Mouse (Mus musculus) MEL (cell line): ENCODE results near the gene Tpst2.

Experiments used
- CHD2 ChIP-seq: IDR thresholded peaks from 2 replicates; pipeline ENCODE4 v1.6.1; 2011; ENCODE audit warnings: low read length, improper control_type of control experiment
- CTCF ChIP-seq, 3 experiments: IDR thresholded peaks in 2 of 3; conservative IDR thresholded peaks in 1 of 3; 2 replicates each; pipeline ENCODE4 v1.5.1; 2011 to 2012; ENCODE audit warnings: low read length in 3 of 3, low read depth in 2 of 3, mild to moderate bottlenecking in 2 of 3, improper control_type of control experiment in 1 of 3, inconsistent platforms in 1 of 3, mixed read lengths in 1 of 3, moderate library complexity in 1 of 3; ENCODE audit not compliant: control insufficient read depth in 1 of 3, insufficient read depth in 1 of 3, poor library complexity in 1 of 3, severe bottlenecking in 1 of 3
- EP300 ChIP-seq, 2 experiments: IDR thresholded peaks; 2 replicates each; pipeline ENCODE4 v1.6.1; 2011; ENCODE audit warnings: improper control_type of control experiment in 2 of 2, low read length in 2 of 2, low read depth in 1 of 2, mild to moderate bottlenecking in 1 of 2
- ETS1 ChIP-seq: IDR thresholded peaks from 2 replicates; pipeline ENCODE4 v1.6.1; 2012; ENCODE audit warnings: low read depth, mild to moderate bottlenecking, inconsistent platforms, low read length, improper control_type of control experiment, moderate library complexity
- MAX ChIP-seq: IDR thresholded peaks from 2 replicates; pipeline ENCODE4 v1.6.1; 2011; ENCODE audit warnings: low read length, improper control_type of control experiment
- MEF2A ChIP-seq: IDR thresholded peaks from 2 replicates; pipeline ENCODE4 v1.6.1; 2014; ENCODE audit warnings: low read depth, mild to moderate bottlenecking, inconsistent platforms, low read length, improper control_type of control experiment; ENCODE audit not compliant: poor library complexity, insufficient replicate concordance, severe bottlenecking; ENCODE audit errors: extremely low read depth
- POLR2A ChIP-seq, 2 experiments: IDR thresholded peaks; 2 replicates each; pipeline ENCODE4 v1.6.1; 2011 to 2012; ENCODE audit warnings: low read length in 2 of 2, mild to moderate bottlenecking in 2 of 2, control low read depth in 1 of 2, improper control_type of control experiment in 1 of 2, low read depth in 1 of 2, moderate library complexity in 1 of 2; ENCODE audit not compliant: control insufficient read depth in 1 of 2, insufficient read depth in 1 of 2, poor library complexity in 1 of 2
- POLR2AphosphoS2 ChIP-seq: IDR thresholded peaks from 2 replicates; pipeline ENCODE4 v1.6.1; 2011; ENCODE audit warnings: low read length, improper control_type of control experiment
- POLR2AphosphoS5 ChIP-seq: IDR thresholded peaks from 2 replicates; pipeline ENCODE4 v1.6.1; 2012; ENCODE audit warnings: low read depth, borderline replicate concordance, mild to moderate bottlenecking, inconsistent platforms, low read length, moderate library complexity, mixed read lengths
- SIN3A ChIP-seq: IDR thresholded peaks from 2 replicates; pipeline ENCODE4 v1.6.1; 2012; ENCODE audit warnings: low read length, improper control_type of control experiment, inconsistent platforms
- SMC3 ChIP-seq: IDR thresholded peaks from 2 replicates; pipeline ENCODE4 v1.6.1; 2011; ENCODE audit warnings: low read depth, low read length, improper control_type of control experiment
- TCF12 ChIP-seq: IDR thresholded peaks from 2 replicates; pipeline ENCODE4 v1.6.1; 2014; ENCODE audit warnings: low read depth, mild to moderate bottlenecking, inconsistent platforms, low read length, improper control_type of control experiment, moderate library complexity
- ZMIZ1 ChIP-seq: IDR thresholded peaks from 2 replicates; pipeline ENCODE4 v1.6.1; 2012; ENCODE audit warnings: low read depth, mild to moderate bottlenecking, inconsistent platforms, low read length, improper control_type of control experiment, moderate library complexity
- ZNF384 ChIP-seq: IDR thresholded peaks from 2 replicates; pipeline ENCODE4 v1.6.1; 2012; ENCODE audit warnings: low read depth, mild to moderate bottlenecking, inconsistent platforms, low read length, improper control_type of control experiment

- TF ChIP-seq TCF12 (peak; percentile 18; the same call in 1 of the 2 replicates), CTCF (IDR thresholded peaks at IDR 0.05 in 2 of 3, conservative IDR thresholded peaks at IDR 0.05 in 1 of 3; ENCODE audit: control insufficient read depth in 1 of 3, insufficient read depth in 1 of 3, low read depth in 2 of 3, low read length in 3 of 3, poor library complexity in 1 of 3, severe bottlenecking in 1 of 3) (no peak), CHD2 (no peak), POLR2A (IDR thresholded peaks at IDR 0.05; ENCODE audit: control insufficient read depth in 1 of 2, insufficient read depth in 1 of 2, low read depth in 1 of 2, low read length in 2 of 2, poor library complexity in 1 of 2) (no peak), SMC3 (no peak), POLR2AphosphoS2 (no peak), ZNF384 (no peak), ZMIZ1 (no peak), MAX (0 out of 2 replicates have a peak, but pooled peaks have one; percentile 4), POLR2AphosphoS5 (no peak), EP300 (IDR thresholded peaks at IDR 0.05; ENCODE audit: low read depth in 1 of 2, low read length in 2 of 2) (no peak; a peak in 1 of 4 replicates), MEF2A (no peak), SIN3A (no peak), ETS1 (peak; percentile 13; the same call in 1 of the 2 replicates)
Measured at GRCm38 (mm10) chr5:112286608-112286983, 10.1 kb downstream of the Tpst2 start.
